Mouse (Mus musculus) midbrain, embryonic 10.5 days (tissue): ENCODE results near the gene Trmt10c. TPM values are rescaled to one million over a fixed set of nuclear protein-coding genes. Genes with fewer than 3 reads are reported as not detected.
A peak's percentile ranks its signal among the peaks of the same experiment; 100 is the strongest.
"Not testable (repeated sequence)": the region's sequence is repeated elsewhere in the genome, so short reads cannot be mapped to it uniquely, and the experiment has no call there.

Experiments
- DNase-seq: peaks from one replicate; pipeline ENCODE4 v3.0.0-alpha.2; 2017; ENCODE audit warnings: low spot score
- H3K27ac ChIP-seq: fragments of 300-500 bp; sonication (generic); replicated peaks from 2 replicates; pipeline ENCODE4 v1.5.1; 2016; ENCODE audit warnings: mild to moderate bottlenecking
- H3K27me3 ChIP-seq: fragments of 300-500 bp; sonication (generic); 2 replicates; pipeline ENCODE4 v1.6.1; 2016; ENCODE audit warnings: low read depth, mild to moderate bottlenecking; ENCODE audit not compliant: poor library complexity, severe bottlenecking
- H3K36me3 ChIP-seq: fragments of 300-500 bp; sonication (generic); 2 replicates; pipeline ENCODE4 v1.6.1; 2016; ENCODE audit warnings: mild to moderate bottlenecking, moderate library complexity
- H3K4me1 ChIP-seq: fragments of 300-500 bp; sonication (generic); 2 replicates; pipeline ENCODE4 v1.6.1; 2016
- H3K4me3 ChIP-seq: fragments of 300-500 bp; sonication (generic); 2 replicates; pipeline ENCODE4 v1.5.1; 2016; ENCODE audit warnings: mild to moderate bottlenecking, moderate library complexity
- H3K9me3 ChIP-seq: fragments of 300-500 bp; sonication (generic); replicated peaks from 2 replicates; pipeline ENCODE4 v1.6.1; 2016; ENCODE audit warnings: mild to moderate bottlenecking
- WGBS: fragments of 180-500 bp; shearing (Covaris S2); methylation state at CpG from one replicate; pipeline ENCODE4 v1.1.7; 2016; 5-methylcytosine and 5-hydroxymethylcytosine counted together
- polyA plus RNA-seq: library from polyadenylated mRNA; unstranded; fragments of >200 nt; fragmentation: Nextera tagmentation; extraction: Ambion mirVana; gene quantifications from 2 replicates; pipeline ENCODE4 v1.2.1, GENCODE M21; 2016

Gene Trmt10c
- 30.9 and 34.8 TPM in 2 replicates for polyA plus RNA-seq

DNA sequence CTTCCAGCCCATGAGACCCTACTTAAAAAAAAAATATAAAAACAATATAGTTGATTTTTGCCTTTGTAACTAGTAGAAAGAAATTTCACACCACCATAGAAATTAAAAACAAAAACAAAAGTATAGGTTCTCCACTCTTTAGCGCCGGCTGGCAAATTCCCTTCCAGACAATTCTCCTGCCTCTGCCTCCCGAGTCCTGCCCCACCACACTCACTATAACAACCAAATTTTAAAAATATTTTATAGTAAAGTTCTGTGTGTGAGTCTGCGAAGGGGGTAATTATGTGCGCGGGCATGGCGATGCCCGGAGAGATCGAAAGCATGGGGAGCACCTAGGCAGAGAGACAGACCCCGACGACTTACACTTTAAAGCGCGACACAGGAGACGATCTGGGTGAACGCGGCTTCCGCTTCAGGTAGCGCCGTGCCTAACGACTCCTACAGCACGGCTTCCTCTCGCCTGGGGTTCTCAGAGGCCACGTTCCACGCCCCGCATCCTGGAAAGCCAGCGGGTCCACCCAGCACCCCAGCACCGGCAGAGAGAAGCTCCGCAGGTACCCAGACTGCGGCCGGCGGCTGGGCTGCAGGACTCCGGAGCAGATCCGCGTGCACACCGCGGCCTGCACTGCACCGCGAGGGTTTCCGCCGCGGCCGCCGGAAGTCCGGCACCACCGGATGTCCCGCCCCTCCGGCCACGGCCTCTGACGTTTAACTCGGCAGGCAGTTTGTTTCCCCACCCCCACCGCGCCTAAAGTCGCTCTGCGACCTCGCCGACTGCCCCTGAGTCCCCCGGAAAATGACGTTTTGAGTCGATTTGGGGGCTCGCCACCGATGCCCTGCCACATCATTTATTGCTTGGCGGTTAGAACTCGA lies at the start of gene Trmt10c:
Gene Trmt10c, minus strand, starts transcription at position 682 of the 873 bp plus-strand sequence.
- H3K4me1 ChIP-seq: peaks cover 17% of the 10 kb centered on the region
- H3K4me3 ChIP-seq: peak within 1 kb of the TSS; percentile 90
- DNase-seq: peak; percentile 94
- H3K9me3 ChIP-seq: no peaks in the 10 kb centered on the region
- H3K27me3 ChIP-seq: no peaks in the 10 kb centered on the region
- peaks cover 33% of the 10 kb centered on the region for H3K36me3 ChIP-seq
- H3K27ac ChIP-seq: peak within 1 kb of the TSS; percentile 94
- WGBS: 1% methylated on average over 63 of the region's 63 CpGs

DNA sequence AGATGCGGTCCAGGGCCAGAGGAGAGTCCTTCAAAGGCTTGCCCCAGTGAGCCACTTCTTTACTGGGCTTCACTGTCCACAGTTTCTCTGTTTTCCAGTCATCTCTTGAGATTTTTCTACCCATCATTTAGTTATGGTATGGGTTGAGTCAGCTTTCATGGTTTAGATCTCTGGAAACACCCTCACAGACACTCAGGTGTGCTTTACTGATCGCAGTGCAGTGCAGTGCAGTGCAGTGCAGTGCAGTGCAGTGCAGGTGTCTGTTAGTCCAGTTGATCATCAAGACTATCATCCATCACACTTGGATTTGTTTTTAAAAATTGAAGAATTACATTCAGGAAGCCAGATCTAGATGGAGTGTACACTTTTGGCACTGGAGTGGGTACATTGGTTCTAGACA lies 48.7 kb upstream of the Trmt10c start:
- no peak for DNase-seq
- Histone ChIP-seq H3K4me1 (no peaks in the 10 kb centered on the region), H3K27me3 (no peaks in the 10 kb centered on the region), H3K27ac (no peak overlapping the region), H3K4me3 (no peak overlapping the region), H3K9me3 (no peaks in the 10 kb centered on the region), H3K36me3 (peaks cover 32% of the 10 kb centered on the region)
- WGBS: 93% methylated on average over 2 of the region's 2 CpGs

DNA sequence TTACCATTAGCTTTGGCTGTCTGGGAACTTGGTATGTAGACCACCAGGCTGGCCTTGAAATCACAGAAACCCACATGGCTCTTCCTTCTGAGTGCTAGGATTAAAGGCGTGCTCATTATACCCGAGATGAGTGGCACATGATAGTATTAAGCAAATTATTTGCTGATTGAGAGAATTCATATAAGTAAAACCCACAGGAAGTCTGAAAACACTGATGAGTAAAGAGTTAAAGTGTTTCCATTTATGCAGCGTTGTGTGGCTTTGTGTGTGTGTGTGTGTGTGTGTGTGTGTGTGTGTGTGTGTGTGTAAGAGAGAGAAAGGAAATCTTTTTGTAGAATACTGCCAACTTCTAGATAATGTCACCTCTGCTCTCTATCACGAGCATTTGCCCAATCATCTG lies 44.1 kb upstream of the Trmt10c start:
- WGBS: 89% methylated on average over 4 of the region's 4 CpGs
- H3K9me3 ChIP-seq: no peaks in the 10 kb centered on the region
- no peak overlapping the region for H3K4me3 ChIP-seq
- peaks cover 29% of the 10 kb centered on the region for H3K36me3 ChIP-seq
- no peak for DNase-seq
- no peaks in the 10 kb centered on the region for H3K27me3 ChIP-seq
- no peak overlapping the region for H3K27ac ChIP-seq
- H3K4me1 ChIP-seq: peaks cover 3% of the 10 kb centered on the region

DNA sequence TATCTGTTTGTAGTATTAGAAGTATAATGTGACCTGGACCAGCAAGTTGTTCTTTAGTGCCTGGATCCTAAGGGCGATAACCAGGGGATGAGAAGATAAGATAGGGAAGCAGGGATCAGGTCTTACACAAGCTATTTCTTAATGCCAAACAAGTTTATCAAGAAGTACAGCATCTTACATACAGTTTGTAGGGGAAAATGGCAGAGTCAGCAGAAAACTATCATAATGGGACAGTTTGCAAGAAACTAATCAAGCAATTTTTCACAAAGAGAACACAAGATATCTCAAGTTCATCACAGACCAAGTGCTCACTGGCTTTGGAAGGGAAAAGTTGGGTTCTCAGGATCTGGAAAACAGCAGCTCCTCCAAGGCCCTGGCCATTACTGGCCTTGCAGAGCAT lies 41.8 kb upstream of the Trmt10c start:
- no peaks in the 10 kb centered on the region for H3K27me3 ChIP-seq
- no peak overlapping the region for H3K4me3 ChIP-seq
- no peak overlapping the region for H3K27ac ChIP-seq
- peaks cover 19% of the 10 kb centered on the region for H3K36me3 ChIP-seq
- H3K9me3 ChIP-seq: no peaks in the 10 kb centered on the region
- 97% methylated on average over 1 of the region's 1 CpGs for WGBS
- DNase-seq: no peak
- H3K4me1 ChIP-seq: peaks cover 17% of the 10 kb centered on the region

DNA sequence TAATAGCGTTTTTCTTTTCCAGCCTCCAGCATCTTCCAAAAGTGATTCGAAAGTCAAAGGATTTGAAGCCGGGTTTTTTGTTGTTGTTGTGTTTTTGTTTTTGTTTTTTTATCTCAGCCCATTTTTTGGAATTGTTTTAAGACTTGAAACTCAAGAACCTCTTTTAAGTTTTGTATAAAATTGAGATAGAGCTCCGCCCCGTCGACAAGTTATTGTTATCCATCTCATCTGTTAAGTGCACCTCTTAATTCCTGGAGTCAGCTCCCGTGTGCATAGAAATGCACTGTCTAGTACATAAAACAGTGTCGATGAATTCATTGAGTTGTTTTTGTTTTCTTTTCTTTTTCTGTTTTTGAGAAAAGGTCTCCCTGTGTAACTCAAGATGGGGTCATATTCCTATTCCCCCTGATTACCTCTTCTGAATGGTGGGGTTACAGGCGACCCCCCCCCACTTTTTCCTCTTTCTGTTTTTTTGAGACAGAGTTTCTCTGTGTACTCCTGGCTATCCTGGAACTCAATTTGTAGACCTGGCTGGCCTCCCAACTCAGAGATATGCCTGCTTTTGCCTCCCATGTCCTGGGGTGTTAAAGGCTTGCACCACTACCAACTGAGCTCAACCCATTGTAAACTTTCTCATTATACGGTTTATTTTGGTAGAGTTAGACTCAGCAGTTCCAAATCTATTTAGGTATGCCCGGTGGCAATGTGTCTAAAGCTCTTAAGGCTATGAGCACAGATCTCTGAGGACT lies 38.7 kb upstream of the Trmt10c start:
- Histone ChIP-seq H3K27ac (peak overlapping the region; percentile 95), H3K4me1 (peaks cover 17% of the 10 kb centered on the region), H3K27me3 (no peaks in the 10 kb centered on the region), H3K36me3 (peaks cover 6% of the 10 kb centered on the region), H3K4me3 (peak overlapping the region; percentile 82), H3K9me3 (no peaks in the 10 kb centered on the region)
- no peak for DNase-seq
- WGBS: 12% methylated on average over 11 of the region's 11 CpGs

DNA sequence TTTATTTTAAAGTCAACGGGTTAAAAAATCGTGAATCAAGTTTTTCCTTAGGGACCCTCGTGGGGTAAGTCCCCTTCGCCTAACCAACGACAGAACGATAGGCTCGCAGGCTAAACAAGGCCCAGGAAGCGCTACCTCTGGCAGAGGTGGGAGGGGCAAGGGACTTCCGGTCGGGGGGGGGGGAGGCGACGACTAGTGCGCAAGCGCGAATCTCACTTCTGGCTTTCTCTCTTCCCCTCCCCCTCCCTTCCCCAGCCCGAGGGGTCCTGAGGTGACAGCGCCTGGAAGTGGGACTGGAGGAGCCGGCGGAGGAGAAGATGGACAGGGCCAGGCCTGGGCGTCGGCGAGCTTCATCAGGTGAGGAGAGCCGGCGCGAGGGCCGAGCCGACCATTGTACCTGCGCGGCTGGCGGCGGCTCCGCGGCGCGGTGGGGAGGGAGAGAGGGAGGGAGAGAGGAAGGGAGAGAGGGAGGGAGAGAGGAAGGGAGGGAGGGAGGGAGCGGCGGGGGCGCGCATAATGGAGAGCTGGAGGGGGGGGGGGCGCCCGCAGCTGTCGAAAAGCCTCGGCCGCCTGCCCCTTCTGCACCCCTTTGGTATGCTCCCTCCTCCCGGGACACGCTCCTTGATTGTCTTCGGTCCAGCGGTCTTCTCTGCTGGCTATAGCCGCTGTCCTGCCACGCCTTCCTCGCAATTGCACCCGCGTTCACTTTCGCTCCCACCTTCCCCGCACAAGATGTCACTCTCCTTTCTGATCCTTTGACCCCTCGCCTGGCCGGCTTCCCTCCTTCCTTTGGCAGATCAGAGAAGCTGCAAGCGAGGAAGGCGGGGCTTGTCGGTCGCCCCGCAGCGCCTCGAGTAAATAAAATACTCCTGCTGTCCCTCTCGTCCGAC lies 37.8 kb upstream of the Trmt10c start:
- H3K4me3 ChIP-seq: peak overlapping the region; percentile 82
- H3K4me1 ChIP-seq: peaks cover 17% of the 10 kb centered on the region
- H3K27me3 ChIP-seq: no peaks in the 10 kb centered on the region
- H3K9me3 ChIP-seq: no peaks in the 10 kb centered on the region
- DNase-seq: peak; percentile 95
- H3K27ac ChIP-seq: peak overlapping the region; percentile 95
- peaks cover 6% of the 10 kb centered on the region for H3K36me3 ChIP-seq
- under 1% methylated on average over 49 of the region's 66 CpGs for WGBS

DNA sequence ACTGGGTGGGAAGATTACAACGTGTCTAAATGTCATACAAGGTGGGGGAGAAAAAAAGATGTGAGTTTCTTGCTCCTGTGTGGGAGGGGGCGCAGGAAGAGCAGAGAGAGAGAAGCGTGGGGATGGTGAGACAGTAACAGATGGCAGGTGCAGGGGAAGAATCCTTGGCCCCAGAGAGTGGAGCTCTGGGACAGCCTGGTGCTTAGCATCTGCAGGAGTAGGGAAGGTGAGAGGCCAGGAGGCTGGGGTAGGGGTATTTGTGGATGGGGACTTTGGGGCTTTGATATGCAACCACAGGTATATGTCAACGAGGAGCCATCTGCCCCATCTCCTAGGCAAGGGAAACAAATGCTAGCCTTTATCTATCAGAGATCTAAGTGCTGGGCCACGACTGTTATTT lies 36.9 kb upstream of the Trmt10c start:
- peak overlapping the region; percentile 95 for H3K27ac ChIP-seq
- peaks cover 17% of the 10 kb centered on the region for H3K4me1 ChIP-seq

DNA sequence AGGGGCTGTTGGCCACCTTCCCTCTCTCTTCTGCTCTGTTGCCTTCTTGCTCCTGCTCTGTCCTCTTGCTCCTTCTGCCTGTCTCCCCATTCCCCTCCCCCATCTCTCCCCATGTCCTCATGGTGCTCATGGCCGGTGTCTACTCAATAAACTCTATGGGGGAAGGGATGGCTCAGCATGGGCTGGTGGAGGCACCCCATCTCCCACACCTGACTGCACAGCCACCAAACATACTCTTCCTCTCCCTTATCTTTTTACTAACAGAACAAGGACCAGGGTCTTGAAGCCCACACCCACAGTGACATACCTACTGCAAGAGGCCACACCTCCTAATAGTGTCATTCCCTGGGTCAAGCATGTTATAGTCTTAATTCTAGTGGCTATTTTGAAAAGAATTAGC lies 36.5 kb upstream of the Trmt10c start:
- Histone ChIP-seq H3K9me3 (no peaks in the 10 kb centered on the region), H3K4me3 (no peak overlapping the region), H3K4me1 (peaks cover 17% of the 10 kb centered on the region), H3K27ac (no peak overlapping the region), H3K27me3 (no peaks in the 10 kb centered on the region), H3K36me3 (peaks cover 6% of the 10 kb centered on the region)
- 80% methylated on average over 1 of the region's 1 CpGs for WGBS
- no peak for DNase-seq

More for the DNA sequence above, 36.9 kb upstream of the Trmt10c start:
- H3K9me3 ChIP-seq: no peaks in the 10 kb centered on the region
- DNase-seq: no peak
- H3K36me3 ChIP-seq: peaks cover 6% of the 10 kb centered on the region
- WGBS: 73% methylated on average over 5 of the region's 5 CpGs
- H3K4me3 ChIP-seq: no peak overlapping the region
- H3K27me3 ChIP-seq: no peaks in the 10 kb centered on the region

DNA sequence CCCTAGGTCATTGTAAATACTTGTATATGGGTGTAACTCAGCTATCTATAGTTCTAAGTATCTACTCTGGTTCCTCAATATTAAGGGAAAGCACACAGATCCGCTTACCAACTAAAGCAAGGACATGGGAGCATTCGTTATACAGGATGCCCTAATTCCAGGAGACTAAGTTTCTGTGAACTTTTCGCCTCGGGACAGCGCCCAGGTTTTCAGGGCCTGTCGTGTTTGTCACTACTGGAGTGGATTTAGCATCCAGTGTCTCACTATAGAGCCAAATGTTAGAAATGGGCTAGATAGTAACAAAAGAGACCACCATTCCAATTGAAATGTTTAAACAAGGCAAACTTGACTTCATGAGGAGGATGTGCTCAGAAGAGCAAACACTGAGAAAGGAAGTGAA lies 35.5 kb upstream of the Trmt10c start:
- H3K27me3 ChIP-seq, H3K27ac ChIP-seq, H3K4me3 ChIP-seq, H3K36me3 ChIP-seq, DNase-seq, H3K9me3 ChIP-seq: not testable (repeated sequence)
- peaks cover 17% of the 10 kb centered on the region for H3K4me1 ChIP-seq
- WGBS: 89% methylated on average over 6 of the region's 6 CpGs

DNA sequence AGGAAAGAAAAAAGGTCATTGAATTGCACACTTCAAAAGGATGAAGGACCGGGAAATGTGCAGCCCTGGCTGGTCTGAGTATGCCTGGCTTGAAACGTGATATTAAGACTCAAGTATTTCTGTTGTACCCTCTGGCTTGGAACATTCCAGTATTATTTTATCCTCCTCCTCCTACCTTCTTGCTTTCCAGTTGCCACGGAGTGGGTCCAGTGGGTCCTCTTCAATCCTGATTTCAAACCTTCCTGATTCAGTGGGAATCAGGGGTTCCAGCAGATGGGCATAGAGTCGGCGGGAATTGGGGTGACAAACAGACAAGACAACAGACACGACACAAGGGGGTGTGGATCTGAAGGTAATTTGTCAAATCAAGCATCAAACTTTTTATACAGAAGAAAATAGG lies 34.9 kb upstream of the Trmt10c start:
- no peaks in the 10 kb centered on the region for H3K27me3 ChIP-seq
- no peak overlapping the region for H3K27ac ChIP-seq
- no peak for DNase-seq
- 79% methylated on average over 6 of the region's 6 CpGs for WGBS
- no peaks in the 10 kb centered on the region for H3K9me3 ChIP-seq
- H3K36me3 ChIP-seq: no peaks in the 10 kb centered on the region
- H3K4me1 ChIP-seq: peaks cover 17% of the 10 kb centered on the region
- no peak overlapping the region for H3K4me3 ChIP-seq

DNA sequence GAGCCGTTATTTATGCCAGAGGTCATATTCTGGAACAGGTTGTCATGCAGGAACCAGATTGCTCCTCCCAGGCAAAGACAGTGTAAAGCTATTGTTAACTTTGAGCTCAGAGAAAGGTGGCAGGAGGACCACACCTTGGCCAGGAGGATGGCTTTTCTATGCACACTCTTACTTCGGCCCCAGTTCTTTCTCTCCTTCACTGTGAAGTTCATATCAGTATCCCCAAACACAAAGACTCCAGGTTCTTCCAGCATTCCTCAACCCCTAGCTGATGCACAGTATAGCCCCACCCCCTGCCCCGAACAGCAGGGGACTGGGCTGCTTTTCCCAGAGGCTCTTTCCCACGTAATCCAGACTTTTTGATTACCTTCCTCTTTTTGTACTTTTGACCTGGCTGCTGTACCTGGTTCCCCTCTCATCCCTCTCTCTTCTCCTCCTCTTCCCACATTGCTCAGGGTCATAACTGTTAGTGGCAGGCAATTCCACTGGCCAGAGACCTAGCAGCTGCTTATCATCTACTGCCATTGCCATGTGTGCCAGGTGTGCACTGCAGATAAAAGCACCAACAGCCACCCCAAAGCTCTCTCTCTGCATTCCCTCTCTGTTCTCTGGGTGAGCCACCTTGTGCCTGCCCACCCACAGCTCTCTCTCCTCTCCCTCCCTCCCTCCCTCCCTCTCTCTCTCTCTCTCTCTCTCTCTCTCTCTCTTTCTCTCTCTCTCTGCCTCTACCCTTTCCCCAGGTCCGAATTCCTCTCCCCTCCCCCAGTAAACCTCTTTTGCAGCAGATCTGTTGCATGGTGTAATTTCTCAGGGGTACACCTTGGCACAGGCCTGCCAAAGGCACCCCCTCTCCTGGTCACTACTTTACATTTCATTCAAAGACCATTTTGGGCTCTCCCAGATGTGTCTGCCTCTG lies 34.0 kb upstream of the Trmt10c start:
- 43% methylated on average over 5 of the region's 5 CpGs for WGBS
- Histone ChIP-seq H3K27me3 (no peaks in the 10 kb centered on the region), H3K27ac (0 out of 2 replicates have a peak overlapping the region, but pooled peaks have one; percentile 23), H3K9me3 (no peaks in the 10 kb centered on the region), H3K4me1 (peaks cover 13% of the 10 kb centered on the region), H3K4me3 (no peak overlapping the region), H3K36me3 (no peaks in the 10 kb centered on the region)
- DNase-seq: no peak
